Mouse (Mus musculus): ENCODE measurements at regions not wholly inside any gene's neighbourhood (a gene's known extent, or its start where the extent isn't known, plus 50 kb on each side); places are given as distances from the start of the nearest gene placed in this dataset.

- in situ Hi-C loops (cut with MseI, MboI) = loop anchor here in 1 of 2 experiments (25.0 kb wide), 1 partner anchor 108 kb away; no protein-coding TSS in a partner anchor
These were observed 126.3 kb downstream of the Psg29 start for GRCm38 (mm10) chr7:17329601-17330000.
